Mouse (Mus musculus) hindbrain, embryonic 15.5 days (tissue): ENCODE measurements around the gene Hbp1. TPM values are rescaled to one million over a fixed set of nuclear protein-coding genes. Genes with fewer than 3 reads are reported as not detected.

Source experiments
- polyA plus RNA-seq: library from polyadenylated mRNA; unstranded; fragments of >200 nt; fragmentation: Nextera tagmentation; extraction: Ambion mirVana; gene quantifications from 2 replicates; pipeline ENCODE4 v1.2.1, GENCODE M21; 2015

The Hbp1 gene
- polyA plus RNA-seq, 1 experiment from 2014 or later, result 47.1 TPM

Other genes starting within 250 kb of the Hbp1 start
- 14.8 and 17.5 TPM in 2 replicates for gene Gpr22, start 236.6 kb downstream of the Hbp1 start, polyA plus RNA-seq
- gene Prkar2b, start 110.8 kb upstream of the Hbp1 start, polyA plus RNA-seq, result 129 and 138 TPM in 2 replicates